Mouse (Mus musculus) liver, embryonic 13.5 days (tissue): ENCODE results near the gene Ube2n. TPM values are rescaled to one million over a fixed set of nuclear protein-coding genes. Genes with fewer than 3 reads are reported as not detected.

Experiments used
- microRNA-seq: library from miRNA; unstranded; fragments of <30 nt; microRNA quantifications from one replicate; pipeline ENCODE4, GENCODE M21; 2016
- polyA plus RNA-seq: library from polyadenylated mRNA; unstranded; fragments of >200 nt; fragmentation: Nextera tagmentation; extraction: Ambion mirVana; gene quantifications from 2 replicates; pipeline ENCODE4 v1.2.1, GENCODE M21; 2015

Gene Ube2n
- polyA plus RNA-seq, 1 experiment from 2014 or later: 183 TPM

Small RNA genes within 50 kb of the gene (microRNA-seq; reads per million reads assigned to microRNA genes)
- gene Mir3058: 49.6 reads per million, percentile 43 among the genes with 10 or more reads in this experiment

Other genes with a start within 250 kb of the Ube2n start
- gene Cradd, start 191.0 kb upstream of the Ube2n start, polyA plus RNA-seq: 3.3 and 4.8 TPM in 2 replicates
- gene Socs2, start 98.0 kb upstream of the Ube2n start, polyA plus RNA-seq: 6.9 and 8.1 TPM in 2 replicates
- gene Mrpl42, start 13.2 kb upstream of the Ube2n start, polyA plus RNA-seq: 255 and 265 TPM in 2 replicates
- 81.7 and 96.5 TPM in 2 replicates for gene Nudt4, start 49.0 kb downstream of the Ube2n start, polyA plus RNA-seq
- not detected in 2 replicates for gene Anapc15-ps, start 158.3 kb downstream of the Ube2n start, polyA plus RNA-seq